ENCODE assay signal across 8 mouse cellular contexts in the genomic region with DNA sequence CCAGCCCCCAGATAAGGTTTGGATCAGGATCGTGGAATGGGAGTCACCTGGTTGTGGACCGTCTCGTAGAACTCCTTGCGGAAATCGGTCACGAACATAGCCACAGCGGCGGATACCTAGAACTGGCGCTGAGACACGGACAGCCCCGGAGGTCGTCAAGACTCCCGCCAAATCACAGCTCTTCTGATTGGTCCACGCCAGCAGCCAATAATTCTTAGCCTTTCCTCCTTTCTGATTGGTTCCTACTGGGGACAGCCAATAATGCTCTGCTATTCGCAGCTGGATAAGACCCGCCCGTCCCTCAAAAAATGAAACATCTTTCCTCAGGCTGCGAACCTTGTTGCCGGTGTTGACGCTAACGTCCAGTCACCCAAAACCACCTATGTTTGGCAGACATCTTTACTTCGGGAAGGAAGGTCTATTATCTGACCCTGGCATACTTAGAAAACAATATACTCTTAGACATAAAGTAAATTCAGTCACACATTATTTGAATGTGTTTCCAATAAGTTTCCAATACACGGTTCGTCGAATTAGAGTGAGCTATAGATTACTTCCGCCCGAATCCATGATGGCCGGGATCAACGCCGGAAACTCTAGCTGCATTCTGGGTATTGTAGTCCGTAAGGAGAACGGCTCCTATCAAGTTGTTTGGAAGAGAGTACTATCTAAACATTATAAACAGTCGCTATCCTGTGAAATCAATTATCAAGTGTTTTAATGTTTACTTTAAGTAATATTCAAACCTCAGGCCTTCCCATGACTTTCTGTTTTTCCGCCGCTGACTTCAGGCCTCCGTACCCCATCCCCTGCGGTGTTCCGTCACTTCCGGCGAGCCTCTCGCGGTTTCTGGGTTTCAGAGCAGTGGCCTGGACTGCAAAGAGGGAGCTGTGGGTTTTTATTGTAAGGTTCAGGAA. TPM values are rescaled to one million over a fixed set of nuclear protein-coding genes. Genes with fewer than 3 reads are reported as not detected.
A peak's percentile ranks its signal among the peaks of the same experiment; 100 is the strongest.
DNase-seq lines count a peak whose midpoint lies in the region; ATAC-seq lines count a peak whose summit lies in the region.

Gene Ufd1 (plus strand): TSS at position 312 of the 917 bp plus-strand sequence.
Gene Cdc45 (minus strand): TSS at position 520 of the 917 bp plus-strand sequence.

- H3K36me3 ChIP-seq in hindbrain, embryonic 16.5 days (ENCODE audit: control insufficient read depth, insufficient read depth, low read length) = peaks cover 9% of the 10 kb centered on the region
- H3K36me3 ChIP-seq in macrophage (ENCODE audit: inconsistent target) = peaks cover 22% of the 10 kb centered on the region; the same call in 1 of the 2 replicates

- peak within 1 kb of the TSS; percentile 84 for H3K4me2 ChIP-seq in hindbrain, embryonic 16.5 days (ENCODE audit: low read length)

- H3K9ac ChIP-seq in hindbrain, embryonic 16.5 days (ENCODE audit: low read depth, low read length) = peak within 1 kb of the TSS; percentile 77

- peaks cover 58% of the 10 kb centered on the region for H3K79me2 ChIP-seq in macrophage (ENCODE audit: inconsistent target)

- peak; percentile 86 for DNase-seq in WW6 (ENCODE audit: low read depth, low spot score)
- DNase-seq in cerebellum, postnatal 4 days (ENCODE audit: low spot score in 2 of 2) = peak; percentile 57 to 80
- peak; percentile 92 for DNase-seq in gastrocnemius, adult 18-20 months (ENCODE audit: low spot score)
- DNase-seq in left cerebral cortex, adult 18-20 months (ENCODE audit: low spot score in 2 of 2) = peak; percentile 79 to 86
- DNase-seq in right cerebral cortex, adult 18-20 months = peak; percentile 93
- DNase-seq in urinary bladder, postnatal 10 days (ENCODE audit: low spot score) = peak; percentile 57

- no peaks in the 10 kb centered on the region for H3K9me3 ChIP-seq in hindbrain, embryonic 16.5 days (ENCODE audit: control insufficient read depth, low read length)

- H3K27ac ChIP-seq in hindbrain, embryonic 16.5 days (ENCODE audit: low read depth, low read length) = peak within 1 kb of the TSS; percentile 65
- H3K27ac ChIP-seq in macrophage = peak within 1 kb of the TSS; percentile 82

- under 1% methylated on average over 42 of the region's 42 CpGs for WGBS in hindbrain, embryonic 16.5 days
- WGBS in macrophage (ENCODE audit: missing documents) = 1% methylated on average over 42 of the region's 42 CpGs

- peaks cover 9% of the 10 kb centered on the region for H3K4me1 ChIP-seq in hindbrain, embryonic 16.5 days (ENCODE audit: control insufficient read depth, insufficient read depth, low read depth, low read length)

- H3K27me3 ChIP-seq in hindbrain, embryonic 16.5 days (replicated peaks; ENCODE audit: control insufficient read depth, insufficient read depth, low read length) = no peaks in the 10 kb centered on the region

- peak; percentile 96 for ATAC-seq in hindbrain, embryonic 16.5 days

- H3K4me3 ChIP-seq in hindbrain, embryonic 16.5 days (ENCODE audit: low read length) = peak within 1 kb of the TSS; percentile 74
- H3K4me3 ChIP-seq in macrophage (ENCODE audit: inconsistent target) = peak within 1 kb of the TSS; percentile 90

RNA-seq across cellular contexts. Expression of gene Ufd1, which starts in this region (rescaled TPM):
- total RNA-seq in gastrocnemius, adult 18-20 months (2021) = 10 to 100 TPM; 37.7 to 46.0 TPM
- 100 and 104 TPM in 2 replicates for polyA plus RNA-seq in hindbrain, embryonic 16.5 days (2015; fragmentation: Nextera tagmentation; extraction: Ambion mirVana)
- 10 to 100 TPM; 87.5 to 97.2 TPM for total RNA-seq in left cerebral cortex, adult 18-20 months (2021)
- 100 to 1,000 TPM; 101 to 253 (median 200) TPM for total RNA-seq in macrophage (2018; cell fraction: chromatin; rRNA removed)
- total RNA-seq in macrophage (2018; cell fraction: cytosol; rRNA removed) = 10 to 100 TPM; 24.3 to 39.1 (median 30.6) TPM
- 100 to 1,000 TPM in 7 of 26 experiments, 10 to 100 TPM in 19; 51.5 to 124 (median 88.8) TPM for total RNA-seq in macrophage (2018; cell fraction: nucleus; rRNA removed)
- 29.8 to 43.1 TPM (median 34.8 TPM) in 3 replicates for polyA plus RNA-seq in macrophage (2018)

RNA-seq across cellular contexts. Expression of gene Cdc45, which starts in this region (rescaled TPM):
- total RNA-seq in gastrocnemius, adult 18-20 months (2021) = 1 to 10 TPM; 1.8 to 3.4 TPM
- polyA plus RNA-seq in hindbrain, embryonic 16.5 days (2015; fragmentation: Nextera tagmentation; extraction: Ambion mirVana) = 9.6 and 10.7 TPM in 2 replicates
- 1 to 10 TPM in 1 of 2 experiments, under 1 TPM in 1; 0.77 to 2.0 TPM for total RNA-seq in left cerebral cortex, adult 18-20 months (2021)
- 10 to 100 TPM in 2 of 26 experiments, 1 to 10 TPM in 24; 1.4 to 12.2 (median 5.1) TPM for total RNA-seq in macrophage (2018; cell fraction: chromatin; rRNA removed)
- 1 to 10 TPM; 1.1 to 3.1 (median 2.2) TPM for total RNA-seq in macrophage (2018; cell fraction: cytosol; rRNA removed)
- total RNA-seq in macrophage (2018; cell fraction: nucleus; rRNA removed) = 10 to 100 TPM in 1 of 26 experiments, 1 to 10 TPM in 22, under 1 TPM in 3; 0.55 to 23.8 (median 2.4) TPM
- 1.4 to 16.3 TPM (median 4.9 TPM) in 3 replicates for polyA plus RNA-seq in macrophage (2018)

Comparison
In these comparisons a context has a peak if more than half of its experiments do, and no peak if none do; other contexts are left out.
1. Peak in every context shown above with its lines: DNase-seq, ATAC-seq, H3K4me3 ChIP-seq and H3K27ac ChIP-seq.